Mouse (Mus musculus) bone marrow, adult 2 months (tissue): Measurements from ENCODE around the gene Zbed4.

Experiments
- CTCF ChIP-seq: fragments of 200-500 bp; IDR thresholded peaks from 2 replicates; pipeline ENCODE4 v1.5.1; 2011; ENCODE audit warnings: low read length, control low read depth; ENCODE audit not compliant: control insufficient read depth, insufficient read depth
- POLR2A ChIP-seq: fragments of 200-500 bp; IDR thresholded peaks from 2 replicates; pipeline ENCODE4 v1.6.1; 2011; ENCODE audit warnings: low read depth, mild to moderate bottlenecking, control low read depth, low read length, borderline replicate concordance; ENCODE audit not compliant: control insufficient read depth

- TF ChIP-seq CTCF (no peak), POLR2A (no peak)
Observed at GRCm38 (mm10) chr15:88823376-88823775, 71.9 kb downstream of the Zbed4 start.
